Mouse (Mus musculus) left cerebral cortex, postnatal 36 days (tissue): ENCODE measurements at regions not wholly inside any gene's neighbourhood (a gene's known extent, or its start where the extent isn't known, plus 50 kb on each side); places are given as distances from the start of the nearest gene placed in this dataset.
A peak's percentile ranks its signal among the peaks of the same experiment; 100 is the strongest.
"Not testable (repeated sequence)": the region's sequence is repeated elsewhere in the genome, so short reads cannot be mapped to it uniquely, and the experiment has no call there.

ENCODE experiments used
- DNase-seq, 2 experiments: peaks; one replicate each; pipeline ENCODE4 v3.0.0; 2021 to 2022; ENCODE audit warnings: low spot score in 2 of 2, mixed read lengths in 1 of 2
- intact Hi-C: fragments of 180-260 bp; cut with DNase I; formaldehyde crosslinking; loops from one replicate; pipeline ENCODE4 v1.15.1; 2025

DNA sequence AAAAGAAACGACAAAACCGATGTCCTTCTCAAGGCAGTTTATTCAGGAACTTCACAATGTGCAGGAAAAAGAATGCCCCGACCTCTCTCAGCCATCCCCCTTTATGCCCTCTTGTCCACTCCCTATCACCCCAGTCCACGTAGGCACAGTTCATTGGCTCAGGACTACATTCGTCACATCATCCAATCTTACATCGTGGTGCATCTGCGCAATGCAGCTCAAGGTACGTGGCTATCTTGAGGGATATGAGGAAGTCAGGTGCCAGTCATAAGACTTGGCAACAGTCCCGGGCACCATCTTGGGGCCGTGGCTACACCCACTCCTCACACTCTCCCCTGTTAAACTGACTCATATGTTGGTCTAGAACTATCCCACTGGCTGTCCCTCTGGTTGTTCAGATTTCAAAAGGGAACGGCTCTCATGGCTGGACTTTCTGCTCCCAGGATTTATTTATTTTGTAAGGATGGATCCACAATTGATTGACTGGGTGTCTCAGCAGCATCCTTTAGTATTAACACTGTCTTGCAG is 87.4 kb upstream of the Olfr1402 start:
- intact Hi-C loops = not testable (repeated sequence)
- peak in 1 of 2 experiments; percentile 8 for DNase-seq

DNA sequence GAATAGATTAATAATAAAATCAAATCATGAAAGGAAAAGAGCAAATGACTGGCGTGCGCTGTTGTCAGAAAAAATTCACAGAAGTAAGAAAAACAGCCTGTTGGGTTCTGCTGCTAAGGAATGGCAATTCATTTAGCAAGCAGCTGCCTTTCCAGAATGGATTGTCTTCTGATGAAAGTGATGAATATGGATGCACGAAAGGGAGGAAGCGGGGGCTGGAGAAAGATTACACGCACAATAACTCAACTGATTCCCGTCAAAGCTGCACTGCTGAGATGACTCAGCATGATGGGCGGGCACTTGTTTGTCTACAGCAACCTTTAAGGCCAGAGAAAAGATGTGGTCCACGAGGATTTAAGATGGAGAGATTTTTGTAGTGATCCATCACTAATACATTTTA is 85.4 kb upstream of the Olfr1402 start:
- intact Hi-C loops = no loop called here
- peak; percentile 32 to 39 for DNase-seq

GRCm38 (mm10) chr3:97491904-97492303 is 70.1 kb upstream of the Olfr1402 start:
- no peak for DNase-seq
- intact Hi-C loops = no loop called here

- intact Hi-C loops = no loop called here
- DNase-seq = no peak
Measured at GRCm38 (mm10) chr3:97491208-97491607, 69.4 kb upstream of the Olfr1402 start.

GRCm38 (mm10) chr3:97489336-97489735 is 67.5 kb upstream of the Olfr1402 start:
- no peak for DNase-seq
- intact Hi-C loops = no loop called here
